Mouse (Mus musculus) embryonic facial prominence, embryonic 11.5 days (tissue): ENCODE measurements at regions not wholly inside any gene's neighbourhood (a gene's known extent, or its start where the extent isn't known, plus 50 kb on each side); places are given as distances from the start of the nearest gene placed in this dataset.

ENCODE experiments used
- ATAC-seq: fragments of 200-750 bp; cut with Nextera tagmentation; replicated peaks from 2 replicates; pipeline ENCODE4 v1.8.0; 2017; ENCODE audit warnings: low read depth; ENCODE audit not compliant: insufficient number of reproducible peaks, low FRiP score, low TSS enrichment
- DNase-seq: peaks from one replicate; pipeline ENCODE4 v3.0.0-alpha.2; 2015; ENCODE audit warnings: low spot score
- H3K27ac ChIP-seq: fragments of 300-500 bp; sonication (generic); replicated peaks from 2 replicates; pipeline ENCODE4 v1.5.1; 2014; ENCODE audit warnings: mild to moderate bottlenecking, low read depth, low read length, control low read depth
- H3K27me3 ChIP-seq: fragments of 300-500 bp; sonication (generic); 2 replicates; pipeline ENCODE4 v1.6.1; 2014; ENCODE audit warnings: mild to moderate bottlenecking, low read length, moderate library complexity, mixed read lengths; ENCODE audit not compliant: control insufficient read depth, insufficient read depth
- H3K36me3 ChIP-seq: fragments of 300-500 bp; sonication (generic); replicated peaks from 2 replicates; pipeline ENCODE4 v1.6.1; 2014; ENCODE audit warnings: low read depth, mild to moderate bottlenecking, low read length, moderate library complexity, mixed read lengths; ENCODE audit not compliant: control insufficient read depth, insufficient read depth
- H3K4me1 ChIP-seq: fragments of 300-500 bp; sonication (generic); 2 replicates; pipeline ENCODE4 v1.6.1; 2014; ENCODE audit warnings: low read length, mixed read lengths; ENCODE audit not compliant: control insufficient read depth, insufficient read depth
- H3K4me2 ChIP-seq: fragments of 300-500 bp; sonication (generic); 2 replicates; pipeline ENCODE4 v1.6.1; 2014; ENCODE audit warnings: low read depth, mild to moderate bottlenecking, control low read depth, low read length, moderate library complexity
- H3K4me3 ChIP-seq: fragments of 300-500 bp; sonication (generic); 2 replicates; pipeline ENCODE4 v1.5.1; 2014; ENCODE audit warnings: low read depth, low read length, control low read depth
- H3K9ac ChIP-seq: fragments of 300-500 bp; sonication (generic); replicated peaks from 2 replicates; pipeline ENCODE4 v1.6.1; 2014; ENCODE audit warnings: mild to moderate bottlenecking, control low read depth, low read length
- H3K9me3 ChIP-seq: fragments of 300-500 bp; sonication (generic); replicated peaks from 2 replicates; pipeline ENCODE4 v1.6.1; 2016; ENCODE audit warnings: mild to moderate bottlenecking, low read length, inconsistent platforms, mixed read lengths; ENCODE audit not compliant: control insufficient read depth
- WGBS: fragments of 180-500 bp; shearing (Covaris S2); extraction: QIAGEN DNeasy Blood & Tissue Kit; methylation state at CpG from one replicate; pipeline ENCODE4 v1.1.7; 2014; 5-methylcytosine and 5-hydroxymethylcytosine counted together

GRCm38 (mm10) chr6:11404101-11404500 lies 503.2 kb downstream of the Ndufa4 start:
- H3K4me3 ChIP-seq: no peak overlapping the region

DNA sequence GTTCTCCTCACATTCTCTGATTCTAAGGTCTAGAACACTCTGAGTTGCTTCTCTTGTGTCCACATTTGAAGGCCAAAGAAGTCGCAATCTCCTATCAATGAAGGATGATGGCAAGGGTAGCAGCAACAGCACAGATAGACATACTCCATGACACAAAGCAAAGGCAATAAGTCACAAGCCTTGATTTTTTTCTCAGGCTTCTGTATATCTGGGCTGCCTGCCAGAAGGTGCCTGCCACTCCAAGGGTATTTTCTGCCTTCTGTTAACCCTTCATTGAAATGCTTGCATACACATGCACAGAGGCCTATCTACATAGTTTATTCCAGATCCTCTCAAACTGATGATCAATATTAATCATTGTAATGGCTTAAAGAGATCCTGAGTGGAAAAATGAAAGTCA lies 548.2 kb downstream of the Ndufa4 start:
- H3K4me2 ChIP-seq: no peak overlapping the region
- no peaks in the 10 kb centered on the region for H3K4me1 ChIP-seq
- no peak overlapping the region for H3K4me3 ChIP-seq
- no peak for DNase-seq
- H3K9me3 ChIP-seq: no peaks in the 10 kb centered on the region
- no peak overlapping the region for H3K27ac ChIP-seq
- H3K27me3 ChIP-seq: no peaks in the 10 kb centered on the region
- 88% methylated on average over 1 of the region's 1 CpGs for WGBS
- ATAC-seq: no peak
- H3K36me3 ChIP-seq: no peaks in the 10 kb centered on the region
- H3K9ac ChIP-seq: no peak overlapping the region

More at GRCm38 (mm10) chr6:11404101-11404500, 503.2 kb downstream of the Ndufa4 start:
- H3K4me1 ChIP-seq: no peaks in the 10 kb centered on the region
- H3K36me3 ChIP-seq: no peaks in the 10 kb centered on the region
- no peak for DNase-seq
- H3K9me3 ChIP-seq: no peaks in the 10 kb centered on the region
- H3K27ac ChIP-seq: no peak overlapping the region
- no peaks in the 10 kb centered on the region for H3K27me3 ChIP-seq
- ATAC-seq: no peak
- no peak overlapping the region for H3K4me2 ChIP-seq
- 51% methylated on average over 2 of the region's 2 CpGs for WGBS
- H3K9ac ChIP-seq: no peak overlapping the region

DNA sequence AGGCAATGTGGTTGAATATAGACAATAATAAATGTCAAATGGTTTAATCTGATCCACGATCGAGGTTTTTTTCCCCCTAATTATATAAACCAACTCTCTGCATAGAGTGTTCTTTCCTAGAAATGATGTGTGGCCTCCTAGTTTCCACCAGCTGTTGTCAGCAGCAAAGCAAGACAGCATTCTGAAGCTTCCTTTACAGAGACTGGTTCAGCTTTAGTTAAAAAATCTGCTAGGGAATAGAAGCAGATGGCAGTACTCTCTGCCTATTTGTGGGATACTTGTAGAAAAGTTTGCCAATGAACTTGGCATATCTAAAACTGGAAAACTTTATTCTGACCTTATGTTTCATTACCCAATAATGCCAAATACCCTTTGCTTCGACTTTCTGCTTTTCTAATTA lies 553.7 kb downstream of the Ndufa4 start:
- Histone ChIP-seq H3K4me2 (no peak overlapping the region), H3K4me3 (no peak overlapping the region), H3K9ac (no peak overlapping the region), H3K9me3 (no peaks in the 10 kb centered on the region), H3K36me3 (no peaks in the 10 kb centered on the region), H3K4me1 (no peaks in the 10 kb centered on the region), H3K27me3 (no peaks in the 10 kb centered on the region), H3K27ac (no peak overlapping the region)
- 84% methylated on average over 3 of the region's 3 CpGs for WGBS
- ATAC-seq (no peak), DNase-seq (no peak)

DNA sequence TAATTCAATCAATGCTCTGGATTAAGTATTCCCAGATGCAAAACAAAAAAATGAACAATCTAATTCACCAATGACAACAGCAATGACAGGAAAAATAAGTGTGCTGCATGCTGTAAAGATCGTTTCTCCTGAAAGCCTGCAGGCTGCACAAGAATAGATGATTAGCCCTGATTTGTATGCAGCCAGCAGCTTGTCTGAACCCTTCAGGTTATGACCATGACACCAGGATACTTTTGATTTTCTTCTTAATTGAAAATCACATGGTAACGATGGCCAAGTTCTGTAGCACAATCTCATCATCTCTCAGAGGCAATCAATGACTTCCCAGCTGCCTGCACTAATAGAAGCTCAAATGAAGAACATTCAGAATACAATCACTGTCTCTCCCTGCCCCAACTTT lies 573.2 kb downstream of the Ndufa4 start:
- Histone ChIP-seq H3K9ac (no peak overlapping the region), H3K36me3 (no peaks in the 10 kb centered on the region), H3K4me1 (no peaks in the 10 kb centered on the region), H3K9me3 (no peaks in the 10 kb centered on the region), H3K4me2 (no peak overlapping the region), H3K4me3 (no peak overlapping the region), H3K27ac (no peak overlapping the region), H3K27me3 (no peaks in the 10 kb centered on the region)
- no peak for ATAC-seq
- no peak for DNase-seq
- 72% methylated on average over 2 of the region's 2 CpGs for WGBS

GRCm38 (mm10) chr6:11313744-11314143 lies 593.6 kb downstream of the Ndufa4 start:
- H3K36me3 ChIP-seq: no peaks in the 10 kb centered on the region
- no peak for DNase-seq
- H3K9ac ChIP-seq: no peak overlapping the region
- H3K4me2 ChIP-seq: no peak overlapping the region
- no peaks in the 10 kb centered on the region for H3K9me3 ChIP-seq
- no peaks in the 10 kb centered on the region for H3K4me1 ChIP-seq
- ATAC-seq: no peak
- WGBS: 79% methylated on average over 3 of the region's 3 CpGs
- no peaks in the 10 kb centered on the region for H3K27me3 ChIP-seq
- no peak overlapping the region for H3K4me3 ChIP-seq
- no peak overlapping the region for H3K27ac ChIP-seq

GRCm38 (mm10) chr6:11305979-11306534 lies 601.2 kb downstream of the Ndufa4 start:
- no peak overlapping the region for H3K27ac ChIP-seq
- no peak for ATAC-seq
- no peak for DNase-seq
- no peak overlapping the region for H3K4me2 ChIP-seq
- 86% methylated on average over 2 of the region's 2 CpGs for WGBS
- no peaks in the 10 kb centered on the region for H3K36me3 ChIP-seq
- no peak overlapping the region for H3K9ac ChIP-seq
- H3K4me1 ChIP-seq: no peaks in the 10 kb centered on the region
- no peaks in the 10 kb centered on the region for H3K9me3 ChIP-seq
- no peaks in the 10 kb centered on the region for H3K27me3 ChIP-seq
- no peak overlapping the region for H3K4me3 ChIP-seq

DNA sequence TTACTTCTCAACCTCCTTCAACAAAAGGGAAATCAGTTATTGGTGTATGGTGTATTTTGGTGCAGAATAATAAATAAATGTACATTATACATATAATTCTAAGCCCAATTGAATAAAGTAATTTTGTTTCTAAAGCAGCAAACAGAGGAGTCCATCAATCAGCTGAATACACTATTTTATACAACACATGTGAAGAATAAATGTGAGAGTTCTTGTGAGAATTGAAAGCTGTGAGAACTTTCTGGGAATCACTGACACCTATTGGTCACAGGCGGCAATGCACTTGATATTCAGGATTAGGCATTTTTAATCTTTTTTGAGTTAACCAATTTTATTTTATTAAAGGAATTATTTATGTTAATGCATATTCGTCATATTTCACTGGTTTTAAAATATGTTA lies 623.3 kb downstream of the Ndufa4 start:
- DNase-seq: peak; percentile 53
- no peak overlapping the region for H3K9ac ChIP-seq
- H3K9me3 ChIP-seq: no peaks in the 10 kb centered on the region
- H3K27me3 ChIP-seq: no peaks in the 10 kb centered on the region
- no peak overlapping the region for H3K4me2 ChIP-seq
- H3K4me1 ChIP-seq: no peaks in the 10 kb centered on the region
- under 1% methylated on average over 2 of the region's 2 CpGs for WGBS
- no peak overlapping the region for H3K27ac ChIP-seq
- H3K36me3 ChIP-seq: no peaks in the 10 kb centered on the region
- no peak overlapping the region for H3K4me3 ChIP-seq
- ATAC-seq: no peak

- Histone ChIP-seq H3K4me2 (no peak overlapping the region), H3K9me3 (no peaks in the 10 kb centered on the region), H3K36me3 (no peaks in the 10 kb centered on the region), H3K4me1 (no peaks in the 10 kb centered on the region), H3K9ac (no peak overlapping the region), H3K4me3 (no peak overlapping the region), H3K27me3 (no peaks in the 10 kb centered on the region), H3K27ac (no peak overlapping the region)
- WGBS: 78% methylated on average over 3 of the region's 3 CpGs
- ATAC-seq (no peak), DNase-seq (no peak)
Observed at GRCm38 (mm10) chr6:11275214-11275613, 632.1 kb downstream of the Ndufa4 start.
